In the genomic region with DNA sequence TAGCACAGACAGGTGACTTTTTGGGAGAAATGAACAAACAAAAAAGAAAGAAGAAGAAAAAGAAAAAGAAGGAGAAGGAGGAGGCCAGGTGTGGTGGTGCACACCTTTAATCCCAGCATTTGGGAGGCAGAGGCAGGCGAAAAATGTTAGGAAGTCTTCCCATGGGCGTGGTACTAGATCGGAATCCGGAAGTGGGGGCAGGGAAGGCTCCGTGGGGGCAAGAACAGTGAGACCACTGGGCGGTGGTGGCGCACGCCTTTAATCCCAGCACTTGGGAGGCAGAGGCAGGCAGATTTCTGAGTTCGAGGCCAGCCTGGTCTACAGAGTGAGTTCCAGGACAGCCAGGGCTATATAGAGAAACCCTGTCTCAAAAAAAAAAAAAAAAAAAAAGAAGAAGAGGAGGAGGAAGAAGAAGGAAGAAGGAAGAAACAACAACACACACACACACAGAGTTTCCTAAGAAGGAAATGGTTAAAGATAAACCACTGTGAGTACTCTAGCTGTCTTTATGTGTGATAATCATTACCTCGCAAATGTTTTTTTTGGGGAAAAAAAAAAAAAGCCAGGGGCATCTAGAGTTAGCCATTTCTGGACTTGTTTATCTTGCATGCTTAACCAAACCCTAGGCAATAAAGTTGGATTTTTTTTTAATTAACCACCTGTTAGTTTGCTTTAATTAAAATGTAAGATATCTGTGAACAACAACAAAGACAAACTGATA, we compare ENCODE assay signal across 29 mouse cellular contexts. TPM values are rescaled to one million over a fixed set of nuclear protein-coding genes. Genes with fewer than 3 reads are reported as not detected.
A peak's percentile ranks its signal among the peaks of the same experiment; 100 is the strongest.
DNase-seq lines count a peak whose midpoint lies in the region; ATAC-seq and TF ChIP-seq lines count a peak whose summit lies in the region.
"Had no signal": no experiment of that assay in that cellular context is flagged by ENCODE, and none has a peak within 500 bp of the region (broad histone marks: within the 10 kb centered on the region; RNA-seq: fewer than 3 reads in every experiment).

No protein-coding gene starts in this region.

- TF ChIP-seq CTCF in E14TG2a.4 (conservative IDR thresholded peaks at IDR 0.05; ENCODE audit: low read length) = no peak

- H3K9ac ChIP-seq in heart, embryonic 11.5 days (ENCODE audit: low read depth, low read length) = no peak overlapping the region
- H3K9ac ChIP-seq in ES-E14 (ENCODE audit: insufficient read depth, low read depth, low read length, poor library complexity, severe bottlenecking) = peak overlapping the region; percentile 71; the same call in 1 of the 2 replicates
- H3K9ac ChIP-seq: embryonic facial prominence, embryonic 13.5 days; forebrain, embryonic 12.5 days; forebrain, embryonic 15.5 days; heart, embryonic 13.5 days; hindbrain, embryonic 14.5 days had no signal

- WGBS in heart, embryonic 11.5 days (ENCODE audit: insufficient replicate concordance) = 83% methylated on average over 9 of the region's 10 CpGs

- no peak overlapping the region for H3K27ac ChIP-seq in heart, embryonic 11.5 days (ENCODE audit: low read depth, low read length)
- peak overlapping the region; percentile 98; the same call in 1 of the 2 replicates for H3K27ac ChIP-seq in ES-E14 (ENCODE audit: insufficient read depth, low read depth, low read length, poor library complexity, severe bottlenecking)
- H3K27ac ChIP-seq: embryonic facial prominence, embryonic 10.5 days; embryonic facial prominence, embryonic 13.5 days; forebrain, embryonic 12.5 days; forebrain, embryonic 15.5 days; heart, embryonic 13.5 days; hindbrain, embryonic 14.5 days; hindbrain, postnatal 0 days had no signal

- peaks cover 5% of the 10 kb centered on the region; the same call in 1 of the 2 replicates for H3K9me3 ChIP-seq in heart, embryonic 11.5 days (replicated peaks; ENCODE audit: control insufficient read depth, low read length)
- H3K9me3 ChIP-seq in E14TG2a.4 (ENCODE audit: low read length) (peaks cover 18% of the 10 kb centered on the region), ES-E14 (ENCODE audit: control insufficient read depth, insufficient read depth, low read depth, low read length) (no peaks in the 10 kb centered on the region)
- H3K9me3 ChIP-seq: forebrain, embryonic 15.5 days; G1E had no signal

- H3K4me2 ChIP-seq in heart, embryonic 11.5 days = no peak overlapping the region
- H3K4me2 ChIP-seq: embryonic facial prominence, embryonic 13.5 days; forebrain, embryonic 12.5 days; forebrain, embryonic 15.5 days; heart, embryonic 13.5 days; hindbrain, embryonic 14.5 days had no signal

- no peaks in the 10 kb centered on the region for H3K27me3 ChIP-seq in heart, embryonic 11.5 days (ENCODE audit: control insufficient read depth, insufficient read depth, low read length)
- no peaks in the 10 kb centered on the region for H3K27me3 ChIP-seq in E14TG2a.4 (ENCODE audit: insufficient read depth, low read length)
- H3K27me3 ChIP-seq: embryonic facial prominence, embryonic 13.5 days; forebrain, embryonic 12.5 days; forebrain, embryonic 15.5 days; heart, embryonic 13.5 days had no signal

- H3K36me3 ChIP-seq in heart, embryonic 11.5 days (ENCODE audit: control insufficient read depth, insufficient read depth, low read length) = no peaks in the 10 kb centered on the region
- no peaks in the 10 kb centered on the region for H3K36me3 ChIP-seq in E14TG2a.4 (ENCODE audit: insufficient read depth, low read length)
- no peaks in the 10 kb centered on the region for H3K36me3 ChIP-seq in ES-E14 (ENCODE audit: control insufficient read depth, insufficient read depth, low read length, poor library complexity, severe bottlenecking)
- H3K36me3 ChIP-seq: embryonic facial prominence, embryonic 10.5 days; embryonic facial prominence, embryonic 13.5 days; forebrain, embryonic 12.5 days; forebrain, embryonic 15.5 days; G1E; heart, embryonic 13.5 days had no signal

- peak; percentile 69 for DNase-seq in heart, adult 11 months
- DNase-seq in ES-E14 (ENCODE audit: low read depth, low spot score) (no peak), R1 (ENCODE audit: low read depth, low spot score) (peak; percentile 96)
- DNase-seq in spleen, postnatal 36 days (ENCODE audit: low spot score in 2 of 2) = no peak
- DNase-seq in right cerebral cortex, adult 2 months (ENCODE audit: low spot score in 2 of 2) = no peak
- DNase-seq: adrenal gland, adult 8-10 months; adrenal gland, postnatal 25 days; cerebellum, adult 11-12 months; cerebellum, adult 8-10 months; cerebellum, postnatal 10 days; cerebellum, postnatal 36 days; embryo, embryonic 11 days; heart, adult 18-20 months; heart, postnatal 14 days; heart, postnatal 4 days; kidney, adult 11 months had no signal

- ATAC-seq in heart, embryonic 11.5 days (replicated peaks; ENCODE audit: insufficient number of reproducible peaks, low FRiP score, low TSS enrichment) = no peak
- ATAC-seq in activated CD4-positive, CD25-positive, alpha-beta regulatory T cell, adult 4 months = no peak
- ATAC-seq: forebrain, embryonic 15.5 days; hindbrain, postnatal 0 days; inflammation-experienced regulatory T-cells, adult 6 months had no signal

- in situ Hi-C loops in ES-E14 (cut with MboI; ENCODE audit: low sequenced_read_pairs in 2 of 2, unreplicated experiment in 2 of 2) = no loop called here

- H3K4me3 ChIP-seq in heart, embryonic 11.5 days (ENCODE audit: low read depth, low read length) = no peak overlapping the region
- H3K4me3 ChIP-seq in E14TG2a.4 (replicated peaks; ENCODE audit: low read length) = peak overlapping the region; percentile 70
- peak overlapping the region in 1 of 2 experiments; percentile 75; a peak in 1 of 4 replicates for H3K4me3 ChIP-seq in ES-E14 (ENCODE audit: insufficient read depth in 1 of 2, low read depth in 1 of 2, low read length in 2 of 2, poor library complexity in 1 of 2, severe bottlenecking in 1 of 2)
- H3K4me3 ChIP-seq: embryonic facial prominence, embryonic 10.5 days; embryonic facial prominence, embryonic 13.5 days; erythroblast, embryonic 14.5 days; forebrain, embryonic 12.5 days; forebrain, embryonic 15.5 days; heart, embryonic 13.5 days had no signal

- H3K4me1 ChIP-seq in heart, embryonic 11.5 days (ENCODE audit: control insufficient read depth, insufficient read depth, low read length) = no peaks in the 10 kb centered on the region
- peaks cover 55% of the 10 kb centered on the region for H3K4me1 ChIP-seq in E14TG2a.4 (replicated peaks; ENCODE audit: low read depth, low read length)
- H3K4me1 ChIP-seq in ES-E14 (ENCODE audit: control insufficient read depth in 2 of 2, insufficient read depth in 2 of 2, low read length in 2 of 2, poor library complexity in 1 of 2) = peaks cover 4 to 14% of the 10 kb centered on the region in 2 experiments; a peak in 3 of 4 replicates
- H3K4me1 ChIP-seq: embryonic facial prominence, embryonic 13.5 days; forebrain, embryonic 12.5 days; forebrain, embryonic 15.5 days had no signal

TF ChIP-seq in ES-E14, 5 proteins besides CTCF, POLR2A, EP300 and RAD21:
- TF ChIP-seq MAFK (IDR thresholded peaks at IDR 0.05; ENCODE audit: insufficient read depth, low read depth, low read length) (no peak), ZC3H11A (IDR thresholded peaks at IDR 0.05; ENCODE audit: borderline replicate concordance, low read depth, low read length) (no peak), CHD2 (IDR thresholded peaks at IDR 0.05; ENCODE audit: low read depth, low read length) (no peak), HCFC1 (IDR thresholded peaks at IDR 0.05; ENCODE audit: borderline replicate concordance, insufficient read depth, low read length) (no peak), ZNF384 (IDR thresholded peaks at IDR 0.05; ENCODE audit: low read depth, low read length) (0 out of 2 replicates have a peak, but pooled peaks have one; percentile 6)
TF ChIP-seq in ES-E14: peak in this region for 1.

RNA-seq across cellular contexts. Expression of gene Zfp280b, which starts 6.8 kb away (rescaled TPM):
- polyA plus RNA-seq in heart, embryonic 11.5 days (2014; fragmentation: Nextera tagmentation; extraction: Ambion mirVana) = 22.0 and 23.6 TPM in 2 replicates
- total RNA-seq in ES-E14 (2012; rRNA removed) = 22.1 and 31.6 TPM in 2 replicates
- polyA plus RNA-seq in activated CD4-positive, CD25-positive, alpha-beta regulatory T cell, adult 4 months (2017; shearing (Covaris generic)) = 10 to 100 TPM; 11.4 to 11.5 TPM

Comparison
In these comparisons a context has a peak if more than half of its experiments do, and no peak if none do; other contexts are left out.
1. DNase-seq: peak in heart, adult 11 months (single experiment) and R1 (single experiment); none in ES-E14 (single experiment), spleen, postnatal 36 days (0 of 2) and right cerebral cortex, adult 2 months (0 of 2).